Mouse (Mus musculus) heart, postnatal 14 days (tissue): ENCODE measurements around the gene Lasp1. TPM values are rescaled to one million over a fixed set of nuclear protein-coding genes. Genes with fewer than 3 reads are reported as not detected.
A peak's percentile ranks its signal among the peaks of the same experiment; 100 is the strongest.
"Not testable (repeated sequence)": the region's sequence is repeated elsewhere in the genome, so short reads cannot be mapped to it uniquely, and the experiment has no call there.

Experiments used
- DNase-seq, 2 experiments: peaks; one replicate each; pipeline ENCODE4 v3.0.0; 2021 to 2022
- intact Hi-C: fragments of 180-260 bp; cut with DNase I; formaldehyde crosslinking; loops from one replicate; pipeline ENCODE4 v1.15.1; 2025
- total RNA-seq, 2 experiments: library from RNA; stranded (reverse); gene quantifications; 2 replicates each; pipeline ENCODE4 v1.2.3; 2021

The Lasp1 gene
- total RNA-seq, 2 experiments from 2014 or later: 47.8 to 49.6 TPM

DNA sequence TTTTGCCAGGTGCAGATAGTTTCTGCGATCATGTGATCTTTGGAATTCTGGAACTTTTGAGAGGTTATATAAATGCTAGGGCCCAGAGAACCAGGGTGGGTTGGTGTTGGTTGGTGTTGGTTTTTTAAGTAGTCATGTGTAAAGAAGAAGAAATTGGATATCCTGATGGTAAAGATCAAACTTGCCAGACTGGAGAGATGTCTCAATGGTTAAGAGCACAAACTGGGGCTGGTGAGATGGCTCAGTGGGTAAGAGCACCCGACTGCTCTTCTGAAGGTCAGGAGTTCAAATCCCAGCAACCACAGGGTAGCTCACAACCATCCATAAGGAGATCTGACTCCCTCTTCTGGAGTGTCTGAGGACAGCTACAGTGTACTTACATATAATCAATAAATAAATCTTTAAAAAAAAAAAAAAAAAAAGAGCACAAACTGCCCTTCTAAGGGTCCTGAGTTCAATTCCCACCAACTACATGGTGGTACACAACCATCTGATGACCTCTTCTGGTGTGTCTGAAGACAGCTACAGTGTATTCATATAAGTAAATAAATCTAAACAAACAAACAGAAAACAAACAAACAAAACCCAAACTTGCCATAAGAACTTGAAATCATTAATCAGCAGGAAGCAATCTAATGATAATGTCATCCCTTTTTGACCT is 7.9 kb upstream of the Lasp1 start:
- intact Hi-C loops, DNase-seq: not testable (repeated sequence)

DNA sequence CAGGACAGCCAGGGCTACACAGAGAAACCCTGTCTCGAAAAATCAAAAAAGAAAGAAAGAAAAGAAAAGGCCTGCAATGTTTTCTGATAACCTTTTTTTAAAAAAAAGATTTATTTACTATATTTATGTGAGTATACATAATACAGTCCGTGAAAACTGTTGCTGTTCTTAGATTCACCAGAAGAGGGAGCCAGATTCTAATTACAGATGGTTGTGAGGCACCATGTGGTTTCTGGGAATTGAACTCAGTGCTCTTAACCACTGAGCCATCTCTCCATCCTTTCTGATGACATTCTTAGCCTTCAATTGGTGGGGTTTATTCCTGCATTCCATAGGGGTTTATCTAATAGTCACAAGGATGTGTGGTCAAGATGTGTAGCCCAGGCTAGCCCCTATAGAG is 5.6 kb upstream of the Lasp1 start:
- peak in 1 of 2 experiments; percentile 70 for DNase-seq
- intact Hi-C loops: loop anchor here (1.0 kb wide), 1 partner anchor 90 kb away; no protein-coding TSS in a partner anchor

DNA sequence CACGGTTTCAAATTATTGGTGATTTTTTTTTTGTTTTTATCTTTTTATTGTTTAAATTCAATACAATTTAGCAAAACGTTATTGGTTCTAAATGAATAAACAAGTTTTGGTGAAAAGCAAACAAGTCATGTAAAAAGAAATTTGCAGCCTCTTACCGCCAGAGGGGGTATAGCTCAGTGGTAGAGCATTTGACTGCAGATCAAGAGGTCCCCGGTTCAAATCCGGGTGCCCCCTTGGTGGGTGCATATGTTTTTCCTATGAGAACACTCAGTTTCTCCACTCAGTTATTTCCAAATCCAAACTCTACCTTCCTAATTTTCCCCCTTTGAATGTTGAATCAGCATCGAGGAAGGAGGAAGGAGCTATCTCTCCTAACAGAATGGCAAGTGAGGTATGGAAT is 1.9 kb upstream of the Lasp1 start:
- intact Hi-C loops: no loop called here
- peak; percentile 67 to 74 for DNase-seq

DNA sequence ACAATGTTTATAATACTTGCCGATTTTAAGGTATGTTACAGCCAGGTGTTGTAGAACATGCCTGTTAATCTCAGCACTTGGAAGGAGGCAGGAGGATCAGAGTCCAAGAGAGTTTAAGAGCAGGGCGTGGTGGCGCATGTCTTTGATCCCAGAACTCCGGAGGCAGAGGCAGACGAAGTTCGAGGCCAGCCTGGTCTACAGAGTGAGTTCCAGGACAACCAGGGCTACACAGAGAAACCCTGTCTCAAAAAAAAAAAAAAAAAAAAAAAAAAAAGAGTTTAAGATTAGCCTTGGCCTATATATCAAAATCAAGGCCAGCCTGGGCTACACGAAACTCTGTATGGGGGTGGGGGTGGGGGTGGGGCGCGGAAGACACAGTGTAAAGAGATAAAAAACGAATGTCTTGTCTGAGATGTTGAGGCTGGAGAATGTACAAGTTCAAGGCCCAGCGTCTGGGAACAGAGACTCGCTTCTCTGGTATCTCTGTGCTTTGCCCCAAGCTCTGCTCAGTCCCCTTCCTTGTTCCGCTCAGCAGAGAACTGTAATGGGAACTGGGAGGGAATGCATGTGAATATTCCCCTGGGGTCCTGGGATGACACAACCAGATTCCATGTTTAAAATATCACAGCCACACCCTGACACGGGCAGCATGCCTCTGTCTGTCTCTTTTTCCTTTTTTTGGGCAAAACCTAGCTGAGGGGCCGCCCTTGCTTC is 1.3 kb upstream of the Lasp1 start:
- DNase-seq: no peak
- intact Hi-C loops: loop anchor here (2.0 kb wide), 1 partner anchor 191 kb away; no protein-coding TSS in a partner anchor

DNA sequence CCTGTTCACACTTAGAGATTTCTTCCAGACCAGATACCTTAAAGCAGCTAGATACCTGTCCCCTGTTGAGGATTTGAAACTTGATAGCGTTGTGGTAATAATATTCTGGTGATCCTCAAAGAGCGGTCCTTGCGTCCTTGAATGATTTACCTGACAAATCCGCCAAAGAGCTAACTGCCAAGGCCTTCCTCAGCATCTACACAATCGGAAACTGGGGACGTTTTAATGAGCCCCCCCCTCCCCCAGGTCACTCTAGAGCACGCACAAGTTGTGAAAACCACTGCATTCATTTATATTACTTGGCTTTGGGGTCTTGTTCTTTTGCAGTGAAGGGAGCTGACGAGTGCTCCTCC is 741 bp upstream of the Lasp1 start:
- no peak for DNase-seq
- intact Hi-C loops: loop anchor here (2.0 kb wide), 1 partner anchor 191 kb away; no protein-coding TSS in a partner anchor

DNA sequence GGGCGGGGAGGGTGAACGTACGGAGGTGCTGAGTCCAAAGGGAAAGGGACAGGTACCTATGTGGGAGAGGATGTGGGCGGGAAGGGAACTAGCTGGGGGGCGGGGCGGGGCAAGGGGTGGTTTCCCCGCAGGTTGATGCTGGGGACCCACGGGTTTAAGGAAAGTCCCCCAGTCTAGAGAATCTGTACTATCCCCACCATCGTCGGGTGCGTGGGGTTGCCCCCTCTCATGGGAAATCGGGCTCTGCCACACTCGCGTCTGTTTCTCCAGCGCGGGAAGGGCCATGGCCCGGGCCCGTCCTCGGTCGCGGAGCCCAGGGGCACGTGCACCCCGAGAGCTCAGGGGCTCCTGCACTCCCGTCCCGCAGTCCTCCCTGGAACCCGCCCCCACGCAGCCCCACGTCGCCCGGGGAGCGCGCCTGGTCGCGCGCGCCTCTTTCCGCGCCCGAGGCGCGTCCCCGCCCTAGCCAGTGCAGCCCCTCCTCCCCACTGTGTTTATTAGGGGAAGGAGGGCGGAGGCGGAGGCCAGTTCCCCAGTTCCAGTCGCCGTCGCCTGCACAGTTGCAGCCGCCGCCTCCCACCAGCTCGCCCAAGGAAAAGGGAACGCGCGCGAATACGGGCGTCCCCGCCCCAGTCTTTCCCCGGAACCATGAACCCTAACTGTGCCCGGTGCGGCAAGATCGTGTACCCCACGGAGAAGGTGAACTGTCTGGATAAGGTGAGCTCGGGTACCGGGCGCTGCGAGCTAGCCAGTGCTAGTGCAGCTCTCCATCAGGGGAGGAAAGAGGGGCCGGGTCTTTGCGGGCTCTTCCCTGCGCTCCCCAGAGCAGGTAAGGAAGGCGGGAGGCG is 570 bp downstream of the Lasp1 start:
- peak; percentile 89 to 90 for DNase-seq
- intact Hi-C loops: loop anchor here (2.0 kb wide), 1 partner anchor 189 kb away; no protein-coding TSS in a partner anchor

DNA sequence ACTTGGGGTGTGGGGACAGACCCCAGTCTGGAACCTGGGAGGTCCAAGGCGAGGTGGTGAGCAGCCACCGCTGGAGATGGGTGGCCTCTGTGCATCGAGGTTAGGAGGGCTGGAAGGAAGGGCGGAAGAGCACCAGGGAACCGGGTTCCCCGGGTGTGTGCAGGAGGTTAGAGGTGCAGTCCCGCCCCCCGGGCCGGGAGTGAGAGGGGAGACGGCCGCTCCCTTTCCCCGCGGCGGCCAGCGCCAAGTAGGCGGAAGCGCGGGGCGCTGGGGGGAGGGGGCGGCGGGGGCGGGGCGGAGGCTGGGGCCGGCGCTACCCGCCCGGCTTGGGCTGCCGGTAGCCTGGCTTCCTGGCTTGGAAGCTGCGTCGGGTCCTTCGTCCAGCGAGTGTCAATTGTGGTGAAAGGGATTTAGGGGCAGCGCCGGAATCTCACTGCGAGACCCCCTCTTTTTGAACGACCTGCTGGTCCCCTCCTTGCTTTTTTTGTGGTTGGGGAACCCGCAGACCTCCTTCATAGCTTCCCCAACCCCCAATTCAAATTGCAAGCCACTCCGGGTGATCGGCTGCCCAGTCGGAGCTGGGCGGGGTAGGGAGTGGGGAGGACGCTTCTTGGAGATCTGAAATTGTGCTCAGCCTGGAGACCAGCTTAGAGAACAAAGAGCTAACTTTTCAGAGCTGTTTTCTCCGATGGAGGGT is 1.3 kb downstream of the Lasp1 start:
- peak; percentile 82 to 87 for DNase-seq
- intact Hi-C loops: loop anchor here (2.0 kb wide), 3 partner anchors 21 to 189 kb away; partner anchors contain the start of gene B230217C12Rik

DNA sequence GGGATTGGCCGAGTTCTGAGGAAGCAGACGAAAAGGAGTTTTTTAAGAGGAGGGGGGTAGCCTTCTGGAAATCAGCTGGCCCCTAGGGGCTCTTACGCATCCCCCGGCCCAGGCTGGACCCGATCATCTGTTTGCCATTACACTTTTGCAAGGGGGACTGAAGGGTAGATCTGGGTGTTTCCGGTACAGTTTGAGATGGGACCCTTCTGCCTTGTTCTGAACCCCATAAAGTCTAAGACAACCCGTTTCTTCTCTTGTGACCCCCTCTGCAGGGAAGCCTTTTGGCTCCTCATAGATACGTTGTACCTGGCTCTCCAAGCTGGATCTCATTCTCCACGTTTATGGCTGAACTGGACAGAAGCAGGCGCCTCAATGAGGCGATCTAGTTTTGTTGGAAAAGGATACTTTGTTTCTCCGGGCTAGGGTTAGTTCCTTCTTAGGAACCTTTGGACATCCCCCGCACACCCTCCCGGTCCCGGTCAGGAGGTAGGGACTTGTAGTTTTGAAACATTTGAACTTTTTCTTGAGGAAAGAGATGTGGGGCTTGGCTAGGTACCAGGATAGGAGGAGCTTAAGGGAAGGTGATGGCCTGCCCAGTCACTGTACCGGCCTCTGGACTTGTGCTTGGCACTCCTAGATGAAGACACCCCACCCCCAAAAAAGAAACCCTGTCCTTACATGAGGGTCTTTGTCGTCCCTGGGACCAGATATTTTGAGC is 2.0 kb downstream of the Lasp1 start:
- intact Hi-C loops: loop anchor here (2.0 kb wide), 2 partner anchors 20 to 40 kb away; partner anchors contain the start of gene B230217C12Rik
- no peak for DNase-seq

DNA sequence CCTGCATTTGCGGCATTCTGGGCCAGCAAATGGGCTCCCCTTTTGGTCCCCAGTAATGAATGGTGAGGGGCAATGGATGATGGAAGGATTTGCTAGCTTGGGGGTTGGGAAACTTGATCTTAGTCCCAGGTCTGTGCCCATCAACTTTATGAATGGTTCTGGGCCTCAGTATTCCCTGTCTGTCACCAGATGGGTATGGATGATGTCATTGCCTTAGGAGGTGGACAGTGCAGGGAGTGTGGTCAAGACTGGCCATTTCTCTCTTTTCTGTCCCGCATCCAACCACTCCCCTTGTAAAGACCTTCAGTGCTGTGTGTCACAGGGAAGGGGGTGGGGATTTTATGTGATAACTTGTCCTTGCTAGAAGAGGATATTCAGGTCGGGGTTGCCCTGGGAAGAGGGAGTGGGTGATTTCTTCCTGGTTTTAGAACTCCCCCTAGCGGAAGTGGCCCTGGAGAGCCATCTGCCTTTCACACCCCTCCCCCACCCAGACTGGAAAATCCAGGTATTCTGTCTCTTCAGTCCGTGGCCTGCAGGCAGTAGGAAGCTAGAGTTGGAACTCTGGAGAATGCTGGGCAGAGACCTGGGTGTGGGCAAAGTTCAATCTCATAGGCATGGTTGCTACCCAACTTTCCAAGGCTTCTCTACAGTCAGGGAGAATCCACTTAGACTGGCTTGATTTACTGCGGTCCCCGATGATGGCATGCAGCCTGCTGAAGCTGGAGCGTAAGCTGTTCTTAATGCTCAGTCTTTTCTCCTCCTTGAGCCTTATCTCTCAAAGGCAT is 2.8 kb downstream of the Lasp1 start:
- peak in 1 of 2 experiments; percentile 36 for DNase-seq
- intact Hi-C loops: loop anchor here (2.0 kb wide), 2 partner anchors 19 to 39 kb away; partner anchors contain the start of gene B230217C12Rik

DNA sequence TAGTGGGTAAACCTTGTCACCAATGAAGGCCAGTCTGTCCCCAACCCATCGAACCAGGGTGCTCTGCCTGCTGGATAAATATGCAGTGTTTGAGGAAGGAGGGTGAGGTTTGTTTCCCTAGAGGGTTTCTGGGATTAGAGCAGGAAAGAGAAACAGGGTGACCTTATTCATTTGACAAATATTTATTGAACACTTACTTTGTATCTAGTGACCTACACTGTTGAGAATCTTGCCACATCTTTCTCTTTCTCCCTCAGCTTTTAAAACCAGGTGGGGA is 3.3 kb downstream of the Lasp1 start:
- DNase-seq: no peak
- intact Hi-C loops: no loop called here

DNA sequence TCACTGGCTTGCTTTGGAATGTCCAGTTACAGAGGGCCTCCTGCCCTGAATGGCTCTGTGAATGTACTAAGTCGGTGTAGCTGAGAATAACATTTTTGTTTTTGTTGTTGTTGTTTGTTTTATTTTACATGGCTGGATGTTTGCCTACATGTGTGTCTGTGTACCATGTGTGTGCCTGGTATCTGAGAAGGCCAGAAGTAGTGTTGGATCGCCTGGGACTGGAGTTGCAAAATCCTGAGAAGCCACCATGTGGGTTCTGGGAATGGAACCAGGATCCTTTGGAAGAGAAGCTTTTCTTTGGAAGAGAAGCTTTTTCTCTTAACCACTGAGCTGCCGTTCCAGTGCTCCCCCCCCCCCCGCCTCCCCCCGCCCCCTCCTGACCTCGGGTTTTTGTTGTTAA is 3.7 kb downstream of the Lasp1 start:
- intact Hi-C loops: no loop called here
- DNase-seq: peak in 1 of 2 experiments; percentile 28

DNA sequence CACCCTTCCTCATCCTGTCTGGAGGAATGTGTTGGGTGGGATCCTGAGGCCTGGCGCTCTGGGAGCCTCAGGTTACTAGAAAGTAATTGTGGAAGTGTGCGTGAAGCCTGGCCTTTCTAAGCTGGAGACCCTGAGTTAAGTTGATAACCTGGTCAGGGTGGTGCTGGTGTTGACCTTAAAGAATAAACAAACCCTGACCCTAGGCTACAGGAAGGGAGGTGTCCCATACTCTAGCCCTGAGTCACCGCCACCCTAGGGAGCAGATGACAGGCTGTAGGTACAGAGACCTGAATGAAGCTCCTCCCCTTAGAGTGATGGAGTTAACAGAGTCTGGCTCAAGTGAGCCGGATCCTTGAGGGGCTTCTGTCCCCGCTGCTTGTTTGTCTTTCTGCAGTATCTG is 5.0 kb downstream of the Lasp1 start:
- intact Hi-C loops: no loop called here
- no peak for DNase-seq

DNA sequence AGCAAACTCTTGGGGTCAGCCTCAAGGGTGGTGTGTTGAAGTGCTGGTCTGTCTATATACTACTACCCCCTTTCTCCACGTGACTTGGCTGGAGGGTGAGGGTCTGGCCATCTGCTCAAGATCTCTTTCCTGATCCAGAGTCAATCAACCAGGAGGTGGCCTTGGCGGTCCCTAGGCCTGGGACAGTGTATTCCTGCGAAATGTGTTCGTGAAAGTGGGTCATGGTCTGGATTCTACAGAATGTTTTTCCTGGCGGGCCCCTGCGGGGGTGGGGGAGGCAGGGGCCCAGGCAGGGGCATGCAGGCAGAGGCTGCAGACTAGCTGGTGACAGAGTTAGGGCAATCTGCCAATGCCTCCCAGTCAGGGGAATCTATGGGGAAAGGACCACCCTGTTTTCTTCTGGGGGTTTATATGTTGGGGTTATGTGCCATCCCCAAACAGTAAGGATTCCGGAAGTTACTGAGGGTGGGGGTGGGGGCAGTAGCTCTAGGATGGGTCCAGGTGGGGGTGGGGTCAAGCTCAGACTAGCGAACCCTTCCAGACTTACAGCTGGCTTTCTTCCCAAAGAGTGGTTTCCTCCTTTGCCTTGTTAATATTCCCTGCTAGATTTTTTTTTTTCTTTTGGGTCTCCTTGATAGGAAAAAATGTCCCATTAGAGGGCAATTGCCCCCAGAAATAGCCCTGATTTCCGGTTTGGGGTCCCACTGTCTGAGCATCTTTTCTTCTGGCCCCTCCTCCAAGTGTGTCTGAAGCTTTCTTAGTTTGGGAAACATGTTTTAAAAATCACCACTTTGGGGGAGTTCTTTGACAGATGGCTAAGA is 6.3 kb downstream of the Lasp1 start:
- DNase-seq: peak; percentile 34 to 51
- intact Hi-C loops: no loop called here

DNA sequence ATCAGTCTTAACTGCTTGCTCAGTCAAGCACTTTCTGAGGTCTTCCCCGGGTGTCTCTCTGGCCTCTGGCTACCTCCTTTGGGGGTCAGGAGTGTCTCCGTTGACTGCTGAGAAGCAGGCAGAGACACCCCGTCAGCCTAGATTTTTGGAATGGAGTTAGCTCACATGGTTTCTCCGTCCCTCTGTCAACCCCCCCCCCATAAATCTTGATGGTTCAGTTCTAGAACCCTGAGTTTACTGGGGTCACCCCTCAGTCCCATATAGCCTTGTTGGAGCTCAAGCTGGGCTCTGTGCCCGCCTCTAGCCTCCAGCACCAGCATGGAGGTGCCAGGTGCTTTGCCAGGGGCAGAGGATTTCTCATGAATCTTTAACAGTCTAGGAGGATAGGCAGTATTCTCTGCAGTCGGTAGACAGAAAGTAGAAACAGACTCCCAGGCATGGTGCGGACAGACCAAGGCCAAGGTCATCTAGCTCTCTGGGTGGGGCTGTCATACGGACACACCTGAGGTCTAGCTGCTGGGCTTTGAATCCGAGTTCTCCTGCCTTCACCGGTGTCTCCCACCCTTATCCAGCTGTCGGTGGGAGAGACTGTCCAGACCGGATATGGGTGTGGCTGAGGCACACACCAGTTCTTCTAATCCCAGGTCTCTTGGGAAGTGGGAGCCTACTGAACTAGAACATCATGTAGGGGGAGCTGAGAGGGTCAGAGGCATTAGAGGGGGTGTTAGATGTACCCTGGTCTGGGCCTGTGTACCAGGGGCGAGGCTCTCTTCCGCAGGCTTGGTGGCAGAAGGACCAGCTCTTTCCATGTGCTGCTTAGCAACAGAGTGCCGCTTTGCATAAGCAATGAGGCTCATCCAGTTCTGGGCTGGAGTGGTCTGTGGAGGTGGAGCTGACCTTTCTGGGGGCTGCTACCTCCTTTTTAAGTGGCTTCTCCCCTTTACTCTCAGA is 7.1 kb downstream of the Lasp1 start:
- DNase-seq: peak; percentile 39 to 54
- intact Hi-C loops: no loop called here

DNA sequence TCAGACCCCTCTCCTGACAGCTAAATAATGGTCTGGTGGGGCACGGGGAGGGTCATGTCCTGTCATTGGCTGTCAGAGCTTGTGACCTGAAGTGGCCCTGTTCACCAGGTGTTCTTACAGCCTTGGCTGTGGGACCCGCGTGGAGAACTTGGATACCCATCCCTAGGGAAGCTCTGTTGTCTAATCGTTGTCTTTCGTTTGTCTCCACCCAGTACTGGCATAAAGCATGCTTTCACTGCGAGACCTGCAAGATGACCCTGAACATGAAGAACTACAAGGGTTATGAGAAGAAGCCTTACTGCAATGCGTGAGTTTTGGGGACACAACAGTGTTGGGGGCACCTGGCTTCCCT is 7.8 kb downstream of the Lasp1 start:
- no peak for DNase-seq
- intact Hi-C loops: no loop called here

DNA sequence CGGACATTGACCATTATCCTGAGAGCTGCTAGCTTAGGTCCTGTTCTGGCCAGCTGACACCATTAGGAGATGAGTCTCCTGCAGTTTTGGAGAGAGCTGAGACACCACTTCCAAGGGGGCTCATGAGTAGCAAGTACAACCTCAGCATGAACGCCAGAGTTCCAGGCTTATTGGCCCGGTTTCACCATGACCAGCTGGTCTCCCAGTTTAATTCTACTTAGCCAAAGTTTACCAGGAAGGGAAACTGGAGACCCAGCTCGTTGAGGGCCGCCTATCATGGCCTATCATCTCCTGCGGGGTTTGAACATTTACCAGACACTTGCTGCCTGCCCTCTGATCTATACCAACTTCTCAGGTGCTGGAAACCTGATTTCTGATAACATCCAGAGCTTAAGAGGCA is 8.8 kb downstream of the Lasp1 start:
- intact Hi-C loops: no loop called here
- DNase-seq: peak; percentile 33 to 52

DNA sequence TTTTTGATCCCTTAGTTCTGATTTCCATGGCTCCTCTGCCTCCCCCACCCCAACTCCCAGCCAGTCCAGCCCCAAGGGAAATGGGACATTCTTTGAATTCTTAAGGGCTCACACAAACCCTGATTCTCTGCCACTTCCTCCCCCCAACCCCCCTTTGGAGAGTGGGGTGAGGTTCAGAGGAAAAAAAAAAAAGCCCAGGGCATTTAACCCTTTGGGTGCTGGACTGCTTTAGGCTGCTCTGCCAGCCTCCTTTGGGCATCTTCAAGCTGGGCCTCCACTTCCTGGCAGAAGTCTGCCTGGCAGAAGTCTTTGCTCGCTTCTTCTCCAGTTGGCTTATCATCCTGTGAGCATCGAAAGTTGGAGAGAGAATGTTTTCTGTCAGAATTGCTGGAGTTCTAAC is 9.3 kb downstream of the Lasp1 start:
- peak; percentile 44 to 67 for DNase-seq
- intact Hi-C loops: no loop called here
